Mouse (Mus musculus) cortical plate, adult 2 months (tissue): ENCODE data around the gene Zfp189.

Experiments
- CTCF ChIP-seq: fragments of 200-500 bp; IDR thresholded peaks from 2 replicates; pipeline ENCODE4 v1.5.1; 2011; ENCODE audit warnings: mild to moderate bottlenecking, control low read depth, low read length; ENCODE audit not compliant: insufficient read depth; ENCODE audit errors: extremely low read depth
- POLR2A ChIP-seq: fragments of 200-500 bp; IDR thresholded peaks from 2 replicates; pipeline ENCODE4 v1.6.1; 2011; ENCODE audit warnings: mild to moderate bottlenecking, low read length, control low read depth; ENCODE audit not compliant: insufficient read depth; ENCODE audit errors: extremely low read depth

GRCm38 (mm10) chr4:49557375-49557774 lies 36.4 kb downstream of the Zfp189 start:
- TF ChIP-seq CTCF (no peak), POLR2A (no peak)
